Mouse (Mus musculus) myocyte (in vitro differentiated cells): ENCODE data around the gene Ghrhr. TPM values are rescaled to one million over a fixed set of nuclear protein-coding genes. Genes with fewer than 3 reads are reported as not detected.

ENCODE experiments used
- H3K27me3 ChIP-seq: one replicate; pipeline ENCODE4 v1.6.1; 2011; ENCODE audit not compliant: control insufficient read depth, insufficient read depth, insufficient read length
- H3K36me3 ChIP-seq: one replicate; pipeline ENCODE4 v1.6.1; 2011; ENCODE audit not compliant: control insufficient read depth, insufficient read depth
- H3K4me2 ChIP-seq: one replicate; pipeline ENCODE4 v1.6.1; 2011; ENCODE audit warnings: low read depth, control low read depth
- H3K4me3 ChIP-seq: one replicate; pipeline ENCODE4 v1.5.1; 2011; ENCODE audit warnings: mild to moderate bottlenecking, control low read depth, moderate library complexity
- H3K79me2 ChIP-seq: one replicate; pipeline ENCODE4 v1.6.1; 2011; ENCODE audit not compliant: control insufficient read depth, insufficient read depth
- H3ac ChIP-seq: one replicate; pipeline ENCODE4 v1.6.1; 2011; ENCODE audit not compliant: control insufficient read depth, insufficient read length
- CEBPB ChIP-seq: IDR thresholded peaks from 2 replicates; pipeline ENCODE4 v1.6.1; 2011; ENCODE audit warnings: mild to moderate bottlenecking, moderate library complexity; ENCODE audit not compliant: poor library complexity, insufficient read depth, severe bottlenecking
- E2F4 ChIP-seq: IDR thresholded peaks from one replicate; pipeline ENCODE4 v1.6.1; 2011; ENCODE audit warnings: mild to moderate bottlenecking, control low read depth, moderate library complexity; ENCODE audit not compliant: insufficient read depth
- MAX ChIP-seq: IDR thresholded peaks from one replicate; pipeline ENCODE4 v1.6.1; 2011; ENCODE audit warnings: low read depth, mild to moderate bottlenecking, control low read depth
- MYOD1 ChIP-seq, 3 experiments: IDR thresholded peaks; one replicate each; pipeline ENCODE4 v1.6.1; 2011; ENCODE audit warnings: control low read depth in 2 of 3, low read depth in 2 of 3, mild to moderate bottlenecking in 2 of 3, moderate library complexity in 1 of 3; ENCODE audit not compliant: insufficient read length in 2 of 3, control insufficient read depth in 1 of 3
- MYOG ChIP-seq, 3 experiments: IDR thresholded peaks; one replicate each; pipeline ENCODE4 v1.6.1; 2011; ENCODE audit warnings: control low read depth in 2 of 3, low read depth in 2 of 3, mild to moderate bottlenecking in 2 of 3; ENCODE audit not compliant: insufficient read length in 2 of 3, control insufficient read depth in 1 of 3, insufficient read depth in 1 of 3
- POLR2A ChIP-seq: IDR thresholded peaks from one replicate; pipeline ENCODE4 v1.6.1; 2011; ENCODE audit warnings: low read depth, mild to moderate bottlenecking, control low read depth, moderate library complexity; ENCODE audit not compliant: insufficient read length
- POLR2AphosphoS2 ChIP-seq: IDR thresholded peaks from one replicate; pipeline ENCODE4 v1.6.1; 2011; ENCODE audit warnings: low read depth, control low read depth; ENCODE audit not compliant: insufficient read length
- REST ChIP-seq: IDR thresholded peaks from one replicate; pipeline ENCODE4 v1.6.1; 2011; ENCODE audit warnings: mild to moderate bottlenecking, control low read depth, moderate library complexity; ENCODE audit not compliant: insufficient read depth, insufficient read length
- SRF ChIP-seq: IDR thresholded peaks from one replicate; pipeline ENCODE4 v1.6.1; 2011; ENCODE audit warnings: low read depth; ENCODE audit not compliant: control insufficient read depth, insufficient read length
- TCF12 ChIP-seq: IDR thresholded peaks from one replicate; pipeline ENCODE4 v1.6.1; 2011; ENCODE audit warnings: mild to moderate bottlenecking, control low read depth; ENCODE audit not compliant: poor library complexity, insufficient read depth, severe bottlenecking
- TCF3 ChIP-seq: IDR thresholded peaks from one replicate; pipeline ENCODE4 v1.6.1; 2011; ENCODE audit warnings: low read depth, control low read depth; ENCODE audit not compliant: insufficient read length
- USF1 ChIP-seq: IDR thresholded peaks from one replicate; pipeline ENCODE4 v1.6.1; 2011; ENCODE audit warnings: low read depth, mild to moderate bottlenecking, control low read depth, moderate library complexity
- polyA plus RNA-seq: library from polyadenylated mRNA; unstranded; fragments of >200 nt; fragmentation: generic; extraction: Trizol; gene quantifications from one replicate; pipeline ENCODE4 v1.2.1, GENCODE M21; 2012; ENCODE audit warnings: missing spikeins

The Ghrhr gene
- polyA plus RNA-seq, 1 experiment = not detected

DNA sequence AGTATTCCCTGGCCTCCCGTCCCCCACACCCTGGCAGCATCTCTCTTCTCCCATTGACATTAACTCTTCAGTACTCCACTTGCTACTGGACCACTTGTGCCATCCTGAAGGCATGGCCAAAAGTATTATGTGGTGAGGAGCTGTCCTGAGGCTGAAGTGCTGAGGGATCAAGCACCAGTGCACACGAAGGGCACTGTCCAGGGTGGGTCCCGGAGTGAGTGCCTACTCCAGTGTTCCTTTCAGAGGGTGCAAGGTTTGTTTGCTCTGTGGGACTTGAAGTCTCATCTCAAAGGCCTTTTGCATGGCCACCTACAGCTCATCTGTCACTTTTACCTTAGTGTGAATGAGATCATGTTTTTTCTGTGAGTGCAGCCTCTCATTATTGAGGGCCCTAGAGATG, 44.3 kb downstream of the Ghrhr start:
- TF ChIP-seq REST (peak; percentile 91), TCF12 (no peak)
- Histone ChIP-seq H3K79me2 (no peaks in the 10 kb centered on the region), H3ac (no peak overlapping the region), H3K27me3 (no peaks in the 10 kb centered on the region), H3K36me3 (no peaks in the 10 kb centered on the region), H3K4me3 (no peak overlapping the region), H3K4me2 (no peak overlapping the region)

DNA sequence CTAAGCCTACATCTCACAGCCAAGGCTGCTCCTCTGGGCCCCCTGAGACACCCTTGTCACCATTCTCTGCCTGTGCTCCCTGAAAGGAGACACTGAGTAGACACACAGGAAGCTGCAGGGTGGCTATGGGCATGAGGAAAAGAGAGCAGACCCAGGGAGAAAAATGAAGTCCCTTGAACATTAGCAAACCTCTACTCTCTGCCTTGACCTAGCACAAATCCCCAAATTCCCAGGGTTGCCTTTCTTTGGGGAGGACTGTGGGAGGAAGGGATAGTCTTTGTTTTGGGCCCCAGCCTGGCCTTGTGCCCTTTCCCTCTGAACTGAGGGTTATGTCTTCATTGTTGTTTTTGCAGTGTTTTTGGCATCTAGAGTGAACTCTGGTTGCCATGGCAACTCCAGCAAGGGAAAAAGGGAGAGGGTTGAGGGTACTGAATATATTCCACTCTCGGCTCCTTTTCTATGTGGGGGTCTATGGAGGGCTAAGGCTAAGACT, 44.8 kb downstream of the Ghrhr start:
- Histone ChIP-seq H3K36me3 (no peaks in the 10 kb centered on the region), H3K4me3 (no peak overlapping the region), H3K79me2 (no peaks in the 10 kb centered on the region), H3K27me3 (no peaks in the 10 kb centered on the region), H3K4me2 (no peak overlapping the region), H3ac (no peak overlapping the region)
- no peak for TF ChIP-seq POLR2A

DNA sequence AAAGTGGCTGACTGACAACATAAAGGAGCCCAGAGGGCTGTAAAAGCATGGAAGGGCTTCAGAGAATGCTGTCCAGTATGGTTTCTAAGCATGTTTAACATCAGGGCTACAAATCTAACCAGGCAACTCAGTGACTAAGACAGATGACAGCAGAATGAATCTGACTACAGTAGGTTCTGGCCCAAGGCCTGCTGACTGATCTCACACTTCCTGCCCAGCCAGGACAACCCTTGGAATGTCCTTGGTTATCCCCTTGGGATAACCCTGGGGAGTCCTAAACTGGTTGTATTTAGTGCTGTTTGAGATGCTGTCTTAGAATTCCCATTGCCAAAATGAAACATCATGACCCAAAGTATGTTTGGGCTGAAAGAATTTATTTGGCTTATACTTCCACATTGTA, 56.0 kb downstream of the Ghrhr start:
- no peaks in the 10 kb centered on the region for H3K36me3 ChIP-seq
- no peak overlapping the region for H3ac ChIP-seq
- TF ChIP-seq CEBPB (no peak), MYOD1 (IDR thresholded peaks at IDR 0.05; ENCODE audit: control insufficient read depth in 1 of 3, insufficient read length in 2 of 3, low read depth in 2 of 3) (no peak), USF1 (no peak), POLR2AphosphoS2 (no peak), SRF (no peak), TCF12 (no peak), MAX (no peak), POLR2A (no peak), REST (no peak), E2F4 (no peak)
- H3K4me2 ChIP-seq = no peak overlapping the region
- H3K4me3 ChIP-seq = no peak overlapping the region
- no peaks in the 10 kb centered on the region for H3K27me3 ChIP-seq
- H3K79me2 ChIP-seq = no peaks in the 10 kb centered on the region

DNA sequence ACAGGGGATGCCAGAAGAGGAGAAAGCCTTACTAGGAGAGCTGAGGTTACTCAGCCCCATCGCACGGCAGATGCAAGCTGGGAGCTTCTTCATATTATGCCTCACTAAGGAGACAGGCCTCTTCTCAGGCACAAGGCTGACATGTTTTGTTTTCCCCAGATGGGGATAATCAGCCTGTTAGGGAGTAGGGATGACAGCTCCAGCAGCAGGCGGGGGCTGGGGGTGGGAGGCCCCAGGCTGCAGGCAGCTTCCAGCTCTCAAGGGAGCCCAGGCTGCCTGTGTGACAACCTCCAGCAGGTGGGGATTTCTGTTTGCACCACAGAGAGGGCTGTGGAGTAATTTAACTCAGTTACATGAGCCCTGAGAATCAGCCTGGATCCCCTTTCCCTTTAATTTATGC, 58.3 kb downstream of the Ghrhr start:
- Histone ChIP-seq H3K4me2 (no peak overlapping the region), H3ac (no peak overlapping the region), H3K79me2 (no peaks in the 10 kb centered on the region), H3K36me3 (no peaks in the 10 kb centered on the region), H3K27me3 (no peaks in the 10 kb centered on the region), H3K4me3 (no peak overlapping the region)
- TF ChIP-seq USF1 = no peak
- TF ChIP-seq MAX = no peak
- TF ChIP-seq MYOD1 (IDR thresholded peaks at IDR 0.05; ENCODE audit: control insufficient read depth in 1 of 3, insufficient read length in 2 of 3, low read depth in 2 of 3) = peak in 2 of 3 experiments; percentile 31 to 42

DNA sequence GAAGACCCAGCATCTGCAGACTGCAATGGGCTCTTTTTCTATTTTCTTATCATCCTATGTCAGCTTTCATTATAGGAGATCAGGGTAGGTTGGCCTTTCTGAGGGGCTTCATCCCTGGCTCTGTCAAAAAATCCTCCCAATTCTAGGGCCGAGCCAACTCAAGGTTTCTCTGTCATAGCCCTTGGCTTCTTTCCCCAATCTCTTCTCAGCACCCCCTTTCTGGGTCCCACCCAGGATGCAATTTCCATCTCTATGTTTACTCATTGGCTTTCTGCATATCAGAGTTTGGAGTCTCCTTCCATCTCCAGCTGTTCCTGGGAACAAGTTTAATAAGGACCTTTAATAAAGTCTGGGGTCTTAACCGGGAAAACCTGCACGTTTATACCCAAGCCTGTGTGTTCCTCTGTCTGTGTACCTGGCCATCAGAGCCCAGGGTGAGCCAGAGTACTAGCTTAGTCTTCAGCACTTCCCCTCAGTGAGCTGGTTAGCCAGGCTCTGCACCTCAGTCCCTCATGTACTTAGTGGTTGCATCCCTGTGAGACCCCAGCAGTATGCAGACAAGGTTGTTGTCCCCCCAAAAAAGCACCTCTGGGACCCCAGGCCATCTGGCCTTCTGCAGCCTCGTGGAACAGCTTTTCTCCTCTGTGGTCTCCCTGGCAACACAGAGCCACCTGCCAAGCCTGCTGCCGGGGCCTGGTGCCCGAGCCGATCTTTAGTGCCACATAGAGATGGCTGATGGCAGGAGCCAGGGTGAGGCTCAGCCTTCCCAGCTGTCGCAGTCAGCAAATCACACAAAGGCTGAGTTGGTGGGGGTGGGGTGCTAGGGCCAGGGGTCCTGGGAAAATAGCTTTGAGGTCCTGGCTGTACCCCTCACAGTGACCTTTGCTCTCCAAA, 59.4 kb downstream of the Ghrhr start:
- Histone ChIP-seq H3K4me2 (no peak overlapping the region), H3K36me3 (no peaks in the 10 kb centered on the region), H3K79me2 (no peaks in the 10 kb centered on the region), H3K27me3 (no peaks in the 10 kb centered on the region), H3K4me3 (no peak overlapping the region), H3ac (no peak overlapping the region)
- TF ChIP-seq USF1 = no peak
- no peak for TF ChIP-seq MYOD1 (IDR thresholded peaks at IDR 0.05; ENCODE audit: control insufficient read depth in 1 of 3, insufficient read length in 2 of 3, low read depth in 2 of 3)
- no peak for TF ChIP-seq TCF12
- no peak for TF ChIP-seq SRF
- no peak for TF ChIP-seq TCF3
- no peak for TF ChIP-seq E2F4
- no peak for TF ChIP-seq MAX
- no peak for TF ChIP-seq MYOG (IDR thresholded peaks at IDR 0.05; ENCODE audit: control insufficient read depth in 1 of 3, insufficient read depth in 1 of 3, insufficient read length in 2 of 3, low read depth in 2 of 3)
- TF ChIP-seq REST = no peak
- TF ChIP-seq CEBPB = no peak
- no peak for TF ChIP-seq POLR2A
- TF ChIP-seq POLR2AphosphoS2 = no peak
